In the genomic region with DNA sequence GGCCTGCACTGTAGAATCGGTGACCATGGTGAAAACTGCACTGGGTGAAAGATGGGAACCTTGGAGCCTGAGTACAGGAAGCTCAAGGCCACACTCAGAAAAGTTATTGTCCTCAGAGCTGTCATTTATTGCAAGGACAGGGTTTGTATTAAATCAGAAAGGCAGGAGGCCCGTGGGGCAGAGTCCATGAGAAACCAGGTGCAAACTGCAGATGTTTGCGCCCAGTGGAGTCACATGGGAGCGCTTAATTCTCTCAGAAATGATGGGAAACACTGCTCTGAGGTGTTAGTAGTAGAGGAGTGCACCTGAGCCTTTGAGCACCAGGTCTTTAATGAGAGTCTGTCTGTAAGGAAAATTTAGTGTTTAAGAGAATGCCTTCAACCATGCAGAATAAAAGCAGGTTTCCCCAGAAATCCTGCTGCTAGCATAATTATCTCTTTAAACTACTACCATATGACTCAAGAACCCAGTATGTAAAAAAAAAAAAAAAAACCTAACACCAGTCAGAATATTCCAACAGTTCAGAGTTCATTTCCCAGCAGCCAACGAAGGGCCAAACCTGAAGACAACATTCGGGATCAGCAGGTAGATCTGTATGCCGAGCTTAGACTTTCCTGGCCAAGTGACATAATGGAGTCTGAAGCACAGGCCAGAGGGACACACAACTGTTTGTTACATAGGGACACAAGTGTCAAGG, we compare ENCODE assay signal across 20 mouse cellular contexts. TPM values are rescaled to one million over a fixed set of nuclear protein-coding genes. Genes with fewer than 3 reads are reported as not detected.
DNase-seq lines count a peak whose midpoint lies in the region; ATAC-seq and TF ChIP-seq lines count a peak whose summit lies in the region.
"Had no signal": no experiment of that assay in that cellular context is flagged by ENCODE, and none has a peak within 500 bp of the region (broad histone marks: within the 10 kb centered on the region; RNA-seq: fewer than 3 reads in every experiment).

No protein-coding gene starts in this region.

- H3K9me3 ChIP-seq in hindbrain, embryonic 16.5 days (ENCODE audit: control insufficient read depth, low read length), result no peaks in the 10 kb centered on the region
- H3K9me3 ChIP-seq in hindbrain, postnatal 0 days (ENCODE audit: low read length), result no peaks in the 10 kb centered on the region
- no peaks in the 10 kb centered on the region for H3K9me3 ChIP-seq in intestine, embryonic 15.5 days
- H3K9me3 ChIP-seq in limb, embryonic 13.5 days, result no peaks in the 10 kb centered on the region
- H3K9me3 ChIP-seq in liver, embryonic 11.5 days (ENCODE audit: control insufficient read depth, low read length), result no peaks in the 10 kb centered on the region
- H3K9me3 ChIP-seq: forebrain, embryonic 12.5 days had no signal

- 0 out of 2 replicates have a peak, but pooled peaks have one; percentile 52 for ATAC-seq in hindbrain, embryonic 16.5 days
- ATAC-seq in hindbrain, postnatal 0 days, result no peak
- peak; percentile 92 for ATAC-seq in intestine, embryonic 15.5 days
- peak; percentile 80 for ATAC-seq in limb, embryonic 13.5 days (ENCODE audit: low FRiP score, low read depth)
- ATAC-seq in erythroid progenitor cell, adult 5-6 weeks (replicated peaks; ENCODE audit: low FRiP score, poor library complexity, severe bottlenecking), result no peak
- ATAC-seq in liver, embryonic 11.5 days (replicated peaks; ENCODE audit: low FRiP score), result no peak
- ATAC-seq: liver, postnatal 0 days had no signal

- H3K27ac ChIP-seq in hindbrain, embryonic 16.5 days (ENCODE audit: low read depth, low read length), result no peak overlapping the region
- no peak overlapping the region for H3K27ac ChIP-seq in hindbrain, postnatal 0 days
- H3K27ac ChIP-seq in intestine, embryonic 15.5 days, result no peak overlapping the region
- no peak overlapping the region for H3K27ac ChIP-seq in limb, embryonic 13.5 days
- no peak overlapping the region for H3K27ac ChIP-seq in liver, embryonic 11.5 days (ENCODE audit: low read depth, low read length)
- H3K27ac ChIP-seq: forebrain, embryonic 12.5 days; heart, adult 2 months had no signal

- no peak for DNase-seq in hindbrain, postnatal 0 days (ENCODE audit: low spot score)
- peak; percentile 9 for DNase-seq in adrenal gland, postnatal 14 days
- DNase-seq in liver, embryonic 11.5 days (ENCODE audit: low spot score), result no peak
- DNase-seq in kidney, adult 9 months, result no peak
- DNase-seq: cerebellum, adult 8-10 months; gastrocnemius, postnatal 14 days; heart, adult 2 months; kidney, postnatal 4 days; liver; liver, postnatal 0 days; lung, postnatal 10 days; midbrain, embryonic 14.5 days; right cerebral cortex, adult 18-20 months; thymus, postnatal 4 days had no signal

- H3K27me3 ChIP-seq in hindbrain, embryonic 16.5 days (replicated peaks; ENCODE audit: control insufficient read depth, insufficient read depth, low read length), result no peaks in the 10 kb centered on the region
- H3K27me3 ChIP-seq in hindbrain, postnatal 0 days (ENCODE audit: insufficient read depth, low read length), result no peaks in the 10 kb centered on the region
- H3K27me3 ChIP-seq in intestine, embryonic 15.5 days (replicated peaks), result no peaks in the 10 kb centered on the region
- no peaks in the 10 kb centered on the region for H3K27me3 ChIP-seq in limb, embryonic 13.5 days
- no peaks in the 10 kb centered on the region for H3K27me3 ChIP-seq in liver, embryonic 11.5 days (replicated peaks; ENCODE audit: control insufficient read depth, insufficient read depth, low read length)
- H3K27me3 ChIP-seq: forebrain, embryonic 12.5 days had no signal

- 76% methylated on average over 7 of the region's 7 CpGs for WGBS in hindbrain, embryonic 16.5 days
- WGBS in hindbrain, postnatal 0 days, result 81% methylated on average over 7 of the region's 7 CpGs
- WGBS in intestine, embryonic 15.5 days, result 72% methylated on average over 7 of the region's 7 CpGs
- WGBS in limb, embryonic 13.5 days, result 31% methylated on average over 7 of the region's 7 CpGs
- 78% methylated on average over 7 of the region's 7 CpGs for WGBS in liver, embryonic 11.5 days

- no peak overlapping the region for H3K4me2 ChIP-seq in hindbrain, embryonic 16.5 days (ENCODE audit: low read length)
- H3K4me2 ChIP-seq in hindbrain, postnatal 0 days (ENCODE audit: low read depth, low read length), result no peak overlapping the region
- no peak overlapping the region for H3K4me2 ChIP-seq in intestine, embryonic 15.5 days (replicated peaks)
- no peak overlapping the region for H3K4me2 ChIP-seq in limb, embryonic 13.5 days (replicated peaks)
- H3K4me2 ChIP-seq in liver, embryonic 11.5 days, result no peak overlapping the region
- H3K4me2 ChIP-seq: forebrain, embryonic 12.5 days had no signal

- H3K4me3 ChIP-seq in hindbrain, embryonic 16.5 days (ENCODE audit: low read length), result no peak overlapping the region
- no peak overlapping the region for H3K4me3 ChIP-seq in hindbrain, postnatal 0 days (ENCODE audit: low read length)
- no peak overlapping the region for H3K4me3 ChIP-seq in intestine, embryonic 15.5 days (replicated peaks)
- H3K4me3 ChIP-seq in limb, embryonic 13.5 days, result no peak overlapping the region
- no peak overlapping the region for H3K4me3 ChIP-seq in liver, embryonic 11.5 days (ENCODE audit: low read depth, low read length)
- H3K4me3 ChIP-seq: forebrain, embryonic 12.5 days; heart, adult 2 months; myocyte had no signal

- H3K9ac ChIP-seq in hindbrain, embryonic 16.5 days (ENCODE audit: low read depth, low read length), result no peak overlapping the region
- H3K9ac ChIP-seq in hindbrain, postnatal 0 days (replicated peaks; ENCODE audit: low read length), result no peak overlapping the region
- H3K9ac ChIP-seq in intestine, embryonic 15.5 days, result no peak overlapping the region
- H3K9ac ChIP-seq in limb, embryonic 13.5 days, result no peak overlapping the region
- no peak overlapping the region for H3K9ac ChIP-seq in liver, embryonic 11.5 days (ENCODE audit: low read depth, low read length)
- H3K9ac ChIP-seq: forebrain, embryonic 12.5 days; liver, postnatal 0 days had no signal

- H3K36me3 ChIP-seq in hindbrain, embryonic 16.5 days (ENCODE audit: control insufficient read depth, insufficient read depth, low read length), result no peaks in the 10 kb centered on the region
- H3K36me3 ChIP-seq in hindbrain, postnatal 0 days (ENCODE audit: insufficient read depth, low read length), result no peaks in the 10 kb centered on the region
- no peaks in the 10 kb centered on the region for H3K36me3 ChIP-seq in intestine, embryonic 15.5 days
- no peaks in the 10 kb centered on the region for H3K36me3 ChIP-seq in limb, embryonic 13.5 days
- H3K36me3 ChIP-seq in liver, embryonic 11.5 days (ENCODE audit: control insufficient read depth, insufficient read depth, low read length), result no peaks in the 10 kb centered on the region
- H3K36me3 ChIP-seq: forebrain, embryonic 12.5 days had no signal

- TF ChIP-seq CTCF in hindbrain, postnatal 0 days (IDR thresholded peaks at IDR 0.05; ENCODE audit: low read depth), result no peak

- no peaks in the 10 kb centered on the region for H3K4me1 ChIP-seq in hindbrain, embryonic 16.5 days (ENCODE audit: control insufficient read depth, insufficient read depth, low read depth, low read length)
- no peaks in the 10 kb centered on the region for H3K4me1 ChIP-seq in hindbrain, postnatal 0 days (ENCODE audit: insufficient read depth, low read length)
- no peaks in the 10 kb centered on the region for H3K4me1 ChIP-seq in intestine, embryonic 15.5 days (replicated peaks)
- peaks cover 11% of the 10 kb centered on the region for H3K4me1 ChIP-seq in limb, embryonic 13.5 days
- no peaks in the 10 kb centered on the region for H3K4me1 ChIP-seq in liver, embryonic 11.5 days (replicated peaks; ENCODE audit: control insufficient read depth, insufficient read depth, low read length)
- H3K4me1 ChIP-seq: forebrain, embryonic 12.5 days had no signal

RNA-seq across cellular contexts. Expression of a gene that starts 56.6 kb away (rescaled TPM):
- 374 and 458 TPM in 2 replicates for polyA plus RNA-seq in hindbrain, embryonic 16.5 days (2015; fragmentation: Nextera tagmentation; extraction: Ambion mirVana)
- 965 and 1,051 TPM in 2 replicates for total RNA-seq in hindbrain, postnatal 0 days (2014; rRNA removed)
- 417 and 451 TPM in 2 replicates for polyA plus RNA-seq in hindbrain, postnatal 0 days (2015; fragmentation: Nextera tagmentation; extraction: Ambion mirVana)
- 281 and 438 TPM in 2 replicates for total RNA-seq in adrenal gland, postnatal 14 days (2021)
- polyA plus RNA-seq in intestine, embryonic 15.5 days (2015; fragmentation: Nextera tagmentation; extraction: Ambion mirVana), result 442 and 454 TPM in 2 replicates
- polyA plus RNA-seq in limb, embryonic 13.5 days (2015; fragmentation: Nextera tagmentation; extraction: Ambion mirVana), result 863 and 871 TPM in 2 replicates
- total RNA-seq in erythroid progenitor cell, adult 5-6 weeks (2015; ENCODE audit: low replicate concordance), result 175 and 244 TPM in 2 replicates
- 125 and 130 TPM in 2 replicates for total RNA-seq in erythroid progenitor cell, adult 5-6 weeks (2017; ENCODE audit: low replicate concordance)
- 222 and 235 TPM in 2 replicates for polyA plus RNA-seq in liver, embryonic 11.5 days (2014; fragmentation: Nextera tagmentation; extraction: Ambion mirVana)

Comparison
In these comparisons a context has a peak if more than half of its experiments do, and no peak if none do; other contexts are left out.
1. ATAC-seq: peak in hindbrain, embryonic 16.5 days (single experiment), intestine, embryonic 15.5 days (single experiment) and limb, embryonic 13.5 days (single experiment); none in hindbrain, postnatal 0 days (single experiment), erythroid progenitor cell, adult 5-6 weeks (single experiment) and liver, embryonic 11.5 days (single experiment).